8 mouse cellular contexts compared by ENCODE assay signal in the genomic region with DNA sequence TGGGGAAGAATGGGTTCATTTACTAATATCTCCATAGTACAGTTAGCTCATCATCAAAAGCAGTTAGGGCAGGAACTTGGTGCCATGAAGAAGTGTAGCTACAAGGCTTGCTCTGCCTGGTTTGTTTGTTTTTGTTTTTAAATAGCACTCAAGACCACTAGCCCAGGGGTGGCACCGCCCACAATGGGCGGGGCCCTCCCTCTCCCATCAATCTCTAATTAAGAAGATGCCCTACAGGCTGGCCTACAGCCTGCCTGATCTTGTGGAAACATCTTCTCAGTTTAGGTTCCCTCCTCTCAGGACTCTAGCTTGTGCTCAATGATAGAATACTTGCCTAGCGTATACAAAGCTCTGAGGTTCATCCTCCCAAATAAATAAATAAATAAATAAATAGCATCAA. TPM values are rescaled to one million over a fixed set of nuclear protein-coding genes. Genes with fewer than 3 reads are reported as not detected.
DNase-seq lines count a peak whose midpoint lies in the region; ATAC-seq and TF ChIP-seq lines count a peak whose summit lies in the region.

No protein-coding gene starts in this region.

- TF ChIP-seq CTCF in E14TG2a.4 (conservative IDR thresholded peaks at IDR 0.05; ENCODE audit: low read length) = no peak

- H3K4me2 ChIP-seq in heart, embryonic 11.5 days = peak overlapping the region; percentile 90
- H3K4me2 ChIP-seq in embryonic facial prominence, embryonic 15.5 days (replicated peaks) = peak overlapping the region; percentile 71
- peak overlapping the region; percentile 73 for H3K4me2 ChIP-seq in neural tube, embryonic 12.5 days (replicated peaks)

- peak overlapping the region; percentile 52; the same call in 1 of the 2 replicates for H3K9ac ChIP-seq in heart, embryonic 11.5 days (ENCODE audit: low read depth, low read length)
- H3K9ac ChIP-seq in embryonic facial prominence, embryonic 15.5 days = peak overlapping the region; percentile 69
- peak overlapping the region; percentile 68 for H3K9ac ChIP-seq in neural tube, embryonic 12.5 days

- no peaks in the 10 kb centered on the region for H3K36me3 ChIP-seq in heart, embryonic 11.5 days (ENCODE audit: control insufficient read depth, insufficient read depth, low read length)
- H3K36me3 ChIP-seq in E14TG2a.4 (ENCODE audit: insufficient read depth, low read length) = peaks cover 27% of the 10 kb centered on the region
- no peaks in the 10 kb centered on the region for H3K36me3 ChIP-seq in embryonic facial prominence, embryonic 15.5 days
- H3K36me3 ChIP-seq in limb, embryonic 10.5 days = peaks cover 4% of the 10 kb centered on the region; the same call in 1 of the 2 replicates
- H3K36me3 ChIP-seq in neural tube, embryonic 12.5 days = no peaks in the 10 kb centered on the region

- H3K9me3 ChIP-seq in heart, embryonic 11.5 days (replicated peaks; ENCODE audit: control insufficient read depth, low read length) = no peaks in the 10 kb centered on the region
- H3K9me3 ChIP-seq in E14TG2a.4 (ENCODE audit: low read length) = no peaks in the 10 kb centered on the region
- no peaks in the 10 kb centered on the region for H3K9me3 ChIP-seq in embryonic facial prominence, embryonic 15.5 days (replicated peaks)
- H3K9me3 ChIP-seq in limb, embryonic 10.5 days (replicated peaks) = no peaks in the 10 kb centered on the region
- no peaks in the 10 kb centered on the region for H3K9me3 ChIP-seq in neural tube, embryonic 12.5 days

- DNase-seq in heart, postnatal 36 days = no peak
- no peak for DNase-seq in limb, embryonic 10.5 days (ENCODE audit: low spot score)
- no peak for DNase-seq in left cerebral cortex, postnatal 10 days (ENCODE audit: extremely low spot score in 1 of 2, low spot score in 2 of 2)
- no peak for DNase-seq in right cerebral cortex, postnatal 14 days

- H3K4me3 ChIP-seq in heart, embryonic 11.5 days (ENCODE audit: low read depth, low read length) = peak overlapping the region; percentile 82
- peak overlapping the region; percentile 92 for H3K4me3 ChIP-seq in E14TG2a.4 (replicated peaks; ENCODE audit: low read length)
- H3K4me3 ChIP-seq in embryonic facial prominence, embryonic 15.5 days (replicated peaks) = peak overlapping the region; percentile 89
- H3K4me3 ChIP-seq in limb, embryonic 10.5 days = peak overlapping the region; percentile 83
- H3K4me3 ChIP-seq in neural tube, embryonic 12.5 days = peak overlapping the region; percentile 62

- H3K4me1 ChIP-seq in heart, embryonic 11.5 days (ENCODE audit: control insufficient read depth, insufficient read depth, low read length) = peaks cover 10% of the 10 kb centered on the region
- H3K4me1 ChIP-seq in E14TG2a.4 (replicated peaks; ENCODE audit: low read depth, low read length) = peaks cover 69% of the 10 kb centered on the region
- H3K4me1 ChIP-seq in embryonic facial prominence, embryonic 15.5 days = peaks cover 18% of the 10 kb centered on the region
- H3K4me1 ChIP-seq in limb, embryonic 10.5 days = peaks cover 14% of the 10 kb centered on the region
- peaks cover 10% of the 10 kb centered on the region; the same call in 1 of the 2 replicates for H3K4me1 ChIP-seq in neural tube, embryonic 12.5 days

- H3K27me3 ChIP-seq in heart, embryonic 11.5 days (ENCODE audit: control insufficient read depth, insufficient read depth, low read length) = no peaks in the 10 kb centered on the region
- H3K27me3 ChIP-seq in E14TG2a.4 (ENCODE audit: insufficient read depth, low read length) = peaks cover 2% of the 10 kb centered on the region; the same call in 1 of the 2 replicates
- H3K27me3 ChIP-seq in embryonic facial prominence, embryonic 15.5 days = no peaks in the 10 kb centered on the region
- no peaks in the 10 kb centered on the region for H3K27me3 ChIP-seq in limb, embryonic 10.5 days (ENCODE audit: low read depth, poor library complexity, severe bottlenecking)
- H3K27me3 ChIP-seq in neural tube, embryonic 12.5 days (replicated peaks) = no peaks in the 10 kb centered on the region

- 1% methylated on average over 3 of the region's 3 CpGs for WGBS in heart, embryonic 11.5 days (ENCODE audit: insufficient replicate concordance)
- WGBS in embryonic facial prominence, embryonic 15.5 days = 1% methylated on average over 3 of the region's 3 CpGs
- WGBS in limb, embryonic 10.5 days = 0% methylated on average over 3 of the region's 3 CpGs
- WGBS in neural tube, embryonic 12.5 days = 3% methylated on average over 3 of the region's 3 CpGs

- H3K27ac ChIP-seq in heart, embryonic 11.5 days (ENCODE audit: low read depth, low read length) = peak overlapping the region; percentile 92; the same call in 1 of the 2 replicates
- no peak overlapping the region for H3K27ac ChIP-seq in embryonic facial prominence, embryonic 15.5 days (replicated peaks)
- peak overlapping the region; percentile 97 for H3K27ac ChIP-seq in limb, embryonic 10.5 days
- H3K27ac ChIP-seq in neural tube, embryonic 12.5 days = no peak overlapping the region

- intact Hi-C loops in heart, postnatal 36 days (cut with DNase I) = loop anchor here (2.0 kb wide), 1 partner anchor 18 kb away; a partner anchor contains a TSS
- intact Hi-C loops in left cerebral cortex, postnatal 10 days (cut with DNase I) = no loop called here

- ATAC-seq in heart, embryonic 11.5 days (replicated peaks; ENCODE audit: insufficient number of reproducible peaks, low FRiP score, low TSS enrichment) = peak; percentile 62
- ATAC-seq in embryonic facial prominence, embryonic 15.5 days (ENCODE audit: insufficient number of reproducible peaks, low FRiP score, low TSS enrichment, low read depth) = no peak
- ATAC-seq in neural tube, embryonic 12.5 days (ENCODE audit: low FRiP score, low read depth) = peak; percentile 71

RNA-seq across cellular contexts. Expression of a gene that starts 0.7 kb away (rescaled TPM):
- polyA plus RNA-seq in heart, embryonic 11.5 days (2014; fragmentation: Nextera tagmentation; extraction: Ambion mirVana) = 37.4 and 37.6 TPM in 2 replicates
- total RNA-seq in heart, postnatal 36 days (2021) = 1 to 10 TPM in 1 of 2 experiments, under 1 TPM in 1; 0.76 to 1.1 TPM
- polyA plus RNA-seq in embryonic facial prominence, embryonic 15.5 days (2015; fragmentation: Nextera tagmentation; extraction: Ambion mirVana) = 35.6 and 38.4 TPM in 2 replicates
- 41.1 and 43.9 TPM in 2 replicates for polyA plus RNA-seq in limb, embryonic 10.5 days (2016; fragmentation: Nextera tagmentation; extraction: Ambion mirVana)
- polyA plus RNA-seq in neural tube, embryonic 12.5 days (2016; fragmentation: Nextera tagmentation; extraction: Ambion mirVana) = 37.5 and 47.1 TPM in 2 replicates
- 1 to 10 TPM; 2.2 to 2.4 TPM for total RNA-seq in left cerebral cortex, postnatal 10 days (2021)

RNA-seq across cellular contexts. Expression of a gene that starts 7.7 kb away (rescaled TPM):
- 27.7 and 29.6 TPM in 2 replicates for polyA plus RNA-seq in heart, embryonic 11.5 days (2014; fragmentation: Nextera tagmentation; extraction: Ambion mirVana)
- total RNA-seq in heart, postnatal 36 days (2021) = 10 to 100 TPM; 23.7 to 31.2 TPM
- 36.6 and 38.5 TPM in 2 replicates for polyA plus RNA-seq in embryonic facial prominence, embryonic 15.5 days (2015; fragmentation: Nextera tagmentation; extraction: Ambion mirVana)
- polyA plus RNA-seq in limb, embryonic 10.5 days (2016; fragmentation: Nextera tagmentation; extraction: Ambion mirVana) = 37.5 and 38.6 TPM in 2 replicates
- 39.2 and 42.7 TPM in 2 replicates for polyA plus RNA-seq in neural tube, embryonic 12.5 days (2016; fragmentation: Nextera tagmentation; extraction: Ambion mirVana)
- 10 to 100 TPM; 41.1 to 41.5 TPM for total RNA-seq in left cerebral cortex, postnatal 10 days (2021)

RNA-seq across cellular contexts. Expression of a gene that starts 18.6 kb away (rescaled TPM):
- 5.8 and 7.8 TPM in 2 replicates for polyA plus RNA-seq in heart, embryonic 11.5 days (2014; fragmentation: Nextera tagmentation; extraction: Ambion mirVana)
- 1 to 10 TPM; 1.6 to 2.1 TPM for total RNA-seq in heart, postnatal 36 days (2021)
- polyA plus RNA-seq in embryonic facial prominence, embryonic 15.5 days (2015; fragmentation: Nextera tagmentation; extraction: Ambion mirVana) = 3.5 and 4.1 TPM in 2 replicates
- 7.1 TPM in 2 replicates for polyA plus RNA-seq in limb, embryonic 10.5 days (2016; fragmentation: Nextera tagmentation; extraction: Ambion mirVana)
- polyA plus RNA-seq in neural tube, embryonic 12.5 days (2016; fragmentation: Nextera tagmentation; extraction: Ambion mirVana) = 8.1 and 8.8 TPM in 2 replicates
- total RNA-seq in left cerebral cortex, postnatal 10 days (2021) = 1 to 10 TPM; 2.6 TPM

RNA-seq across cellular contexts. Expression of a gene that starts 42.2 kb away (rescaled TPM):
- polyA plus RNA-seq in heart, embryonic 11.5 days (2014; fragmentation: Nextera tagmentation; extraction: Ambion mirVana) = 14.4 and 15.8 TPM in 2 replicates
- 1 to 10 TPM; 5.9 to 6.9 TPM for total RNA-seq in heart, postnatal 36 days (2021)
- 13.1 and 13.3 TPM in 2 replicates for polyA plus RNA-seq in embryonic facial prominence, embryonic 15.5 days (2015; fragmentation: Nextera tagmentation; extraction: Ambion mirVana)
- polyA plus RNA-seq in limb, embryonic 10.5 days (2016; fragmentation: Nextera tagmentation; extraction: Ambion mirVana) = 11.1 and 11.4 TPM in 2 replicates
- 10.8 and 11.5 TPM in 2 replicates for polyA plus RNA-seq in neural tube, embryonic 12.5 days (2016; fragmentation: Nextera tagmentation; extraction: Ambion mirVana)
- total RNA-seq in left cerebral cortex, postnatal 10 days (2021) = 1 to 10 TPM; 4.8 to 5.9 TPM

Comparison
In these comparisons a context has a peak if more than half of its experiments do, and no peak if none do; other contexts are left out.
1. H3K27ac ChIP-seq: peak in heart, embryonic 11.5 days (single experiment) and limb, embryonic 10.5 days (single experiment); none in embryonic facial prominence, embryonic 15.5 days (single experiment) and neural tube, embryonic 12.5 days (single experiment).
2. Peak in every context shown above with its lines, with median percentiles within 50 percentile points of each other: H3K4me2 ChIP-seq, H3K4me3 ChIP-seq and H3K9ac ChIP-seq.